Mouse (Mus musculus): ENCODE data around the gene Wee1.

DNA sequence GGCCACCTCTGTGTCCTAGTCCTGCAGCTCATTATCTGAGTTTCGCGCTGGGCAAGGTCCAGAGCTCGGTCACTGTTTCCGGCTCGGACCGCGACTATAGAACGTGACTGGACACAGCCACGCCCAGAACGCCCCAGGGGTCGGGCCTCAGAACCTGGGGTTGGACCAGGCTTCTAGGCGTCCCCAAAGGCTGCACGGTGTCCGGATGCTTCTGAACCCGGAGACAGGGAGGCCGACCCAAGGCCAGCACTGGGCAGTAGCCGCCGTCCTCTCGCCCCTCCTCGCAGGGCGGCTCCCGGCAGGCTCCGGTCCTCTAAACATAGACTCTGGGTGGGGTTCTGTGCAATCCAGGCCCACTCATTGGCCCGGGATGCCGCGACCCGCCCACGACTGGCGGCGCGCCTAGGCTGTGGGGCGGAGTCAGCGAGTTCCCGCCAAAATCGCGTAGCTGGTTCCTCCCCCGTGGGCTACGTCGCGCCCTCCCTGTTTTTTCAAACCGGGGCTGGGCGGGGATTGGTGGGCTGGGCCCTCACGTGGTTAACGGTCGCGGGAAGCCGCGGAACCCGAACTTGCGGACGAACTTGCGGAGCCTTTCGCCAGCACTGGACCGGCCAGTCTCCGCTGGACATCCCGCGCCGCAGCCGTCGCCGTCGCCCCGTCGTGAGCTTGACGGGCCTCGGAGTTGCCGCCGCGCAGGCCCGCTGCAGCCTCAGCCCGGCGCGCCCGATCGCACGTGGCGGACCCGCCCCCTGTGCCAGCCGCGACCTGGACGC lies at the start of gene Wee1:
- TF ChIP-seq GATA1 (IDR thresholded peaks at IDR 0.05; ENCODE audit: low read length) (no peak), TAL1 (IDR thresholded peaks at IDR 0.05; ENCODE audit: low read length) (no peak)
